Mouse (Mus musculus) liver, adult 2 months (tissue): ENCODE data around the gene Gpr152. TPM values are rescaled to one million over a fixed set of nuclear protein-coding genes. Genes with fewer than 3 reads are reported as not detected.
A peak's percentile ranks its signal among the peaks of the same experiment; 100 is the strongest.
"Not testable (repeated sequence)": the region's sequence is repeated elsewhere in the genome, so short reads cannot be mapped to it uniquely, and the experiment has no call there.

Experiments used
- DNase-seq: peaks from one replicate; pipeline ENCODE4 v3.0.0-alpha.2; 2011; ENCODE audit warnings: low read depth, low spot score; ENCODE audit errors: extremely low read depth
- H3K27ac ChIP-seq: fragments of 200-500 bp; replicated peaks from 2 replicates; pipeline ENCODE4 v1.5.1; 2012; ENCODE audit warnings: low read depth, mild to moderate bottlenecking, control low read depth, inconsistent platforms, low read length; ENCODE audit not compliant: insufficient read depth
- H3K27me3 ChIP-seq: fragments of 200-500 bp; 2 replicates; pipeline ENCODE4 v1.6.1; 2012; ENCODE audit warnings: mild to moderate bottlenecking, moderate library complexity, low read length, inconsistent platforms; ENCODE audit not compliant: control insufficient read depth, insufficient read depth
- H3K36me3 ChIP-seq: fragments of 200-500 bp; 2 replicates; pipeline ENCODE4 v1.6.1; 2012; ENCODE audit warnings: low read length, inconsistent platforms; ENCODE audit not compliant: control insufficient read depth, insufficient read depth
- H3K4me1 ChIP-seq: fragments of 200-500 bp; 2 replicates; pipeline ENCODE4 v1.6.1; 2011; ENCODE audit warnings: low read length; ENCODE audit not compliant: control insufficient read depth, insufficient read depth
- H3K4me3 ChIP-seq: fragments of 200-500 bp; 2 replicates; pipeline ENCODE4 v1.5.1; 2011; ENCODE audit warnings: low read depth, mild to moderate bottlenecking, control low read depth, low read length, moderate library complexity; ENCODE audit not compliant: insufficient read depth
- H3K79me2 ChIP-seq: fragments of 200-500 bp; 2 replicates; pipeline ENCODE4 v1.6.1; 2012; ENCODE audit warnings: inconsistent platforms, mild to moderate bottlenecking, low read length, moderate library complexity; ENCODE audit not compliant: control insufficient read depth, insufficient read depth
- H3K9ac ChIP-seq: fragments of 200-500 bp; 2 replicates; pipeline ENCODE4 v1.6.1; 2012; ENCODE audit warnings: low read depth, mild to moderate bottlenecking, control low read depth, inconsistent platforms, low read length
- CTCF ChIP-seq: fragments of 200-500 bp; IDR thresholded peaks from 2 replicates; pipeline ENCODE4 v1.5.1; 2011; ENCODE audit warnings: low read depth, low read length, control low read depth
- POLR2A ChIP-seq: fragments of 200-500 bp; IDR thresholded peaks from 2 replicates; pipeline ENCODE4 v1.6.1; 2011; ENCODE audit warnings: low read length, control low read depth; ENCODE audit not compliant: insufficient read depth; ENCODE audit errors: extremely low read depth
- WGBS: fragments of 180-500 bp; shearing (Covaris S2); methylation state at CpG from one replicate; pipeline ENCODE4 v1.1.7; 2018; 5-methylcytosine and 5-hydroxymethylcytosine counted together
- polyA plus RNA-seq: library from polyadenylated mRNA; depleted of rRNA; stranded (reverse); fragments of >200 nt; gene quantifications from 2 replicates; pipeline ENCODE4 v1.2.3, GENCODE M21; 2012
- total RNA-seq: library from RNA; depleted of rRNA; stranded (reverse); fragments of >200 nt; gene quantifications from 2 replicates; pipeline ENCODE4 v1.2.3, GENCODE M21; 2014

The Gpr152 gene
- total and polyA plus RNA-seq, 2 experiments, result 0.02 TPM; not detected in 1

- Histone ChIP-seq H3K4me1 (peaks cover 10% of the 10 kb centered on the region), H3K79me2 (no peaks in the 10 kb centered on the region), H3K27ac (no peak overlapping the region), H3K27me3 (no peaks in the 10 kb centered on the region), H3K36me3 (no peaks in the 10 kb centered on the region; the same call in 1 of the 2 replicates), H3K9ac (no peak overlapping the region), H3K4me3 (no peak overlapping the region)
- 95% methylated on average over 2 of the region's 2 CpGs for WGBS
- no peak for DNase-seq
- TF ChIP-seq CTCF (no peak), POLR2A (no peak)
Measured at GRCm38 (mm10) chr19:4131768-4132167, 7.8 kb upstream of the Gpr152 start.

- no peak overlapping the region for H3K9ac ChIP-seq
- peak overlapping the region; percentile 79 for H3K27ac ChIP-seq
- peak; percentile 60 for DNase-seq
- peaks cover 9% of the 10 kb centered on the region for H3K4me1 ChIP-seq
- WGBS, result 28% methylated on average over 4 of the region's 4 CpGs
- no peaks in the 10 kb centered on the region; the same call in 1 of the 2 replicates for H3K36me3 ChIP-seq
- H3K27me3 ChIP-seq, result no peaks in the 10 kb centered on the region
- TF ChIP-seq CTCF, result no peak
- TF ChIP-seq POLR2A, result no peak
- no peak overlapping the region for H3K4me3 ChIP-seq
- no peaks in the 10 kb centered on the region for H3K79me2 ChIP-seq
Measured at GRCm38 (mm10) chr19:4134354-4134753, 5.2 kb upstream of the Gpr152 start.

GRCm38 (mm10) chr19:4135229-4135962 lies 4.2 kb upstream of the Gpr152 start:
- H3K27me3 ChIP-seq, H3K36me3 ChIP-seq, H3K79me2 ChIP-seq, H3K4me1 ChIP-seq, H3K4me3 ChIP-seq, H3K9ac ChIP-seq: not testable (repeated sequence)
- peak overlapping the region; percentile 79 for H3K27ac ChIP-seq
- WGBS, result 68% methylated on average over 6 of the region's 6 CpGs
- DNase-seq, result peak; percentile 71

- H3K79me2 ChIP-seq, H3K36me3 ChIP-seq, H3K27me3 ChIP-seq, H3K4me1 ChIP-seq, DNase-seq, H3K4me3 ChIP-seq, H3K9ac ChIP-seq: not testable (repeated sequence)
- peak overlapping the region; percentile 47 for H3K27ac ChIP-seq
- TF ChIP-seq CTCF, result peak; percentile 37; the same call in 1 of the 2 replicates
- 25% methylated on average over 8 of the region's 8 CpGs for WGBS
Measured at GRCm38 (mm10) chr19:4135963-4136345, 3.6 kb upstream of the Gpr152 start.

GRCm38 (mm10) chr19:4136463-4136862 lies 3.1 kb upstream of the Gpr152 start:
- no peak for TF ChIP-seq CTCF
- no peak for TF ChIP-seq POLR2A
- Histone ChIP-seq H3K36me3 (no peaks in the 10 kb centered on the region; the same call in 1 of the 2 replicates), H3K4me3 (no peak overlapping the region), H3K9ac (no peak overlapping the region), H3K27me3 (no peaks in the 10 kb centered on the region), H3K4me1 (peaks cover 9% of the 10 kb centered on the region), H3K79me2 (no peaks in the 10 kb centered on the region), H3K27ac (no peak overlapping the region)
- WGBS, result 93% methylated on average over 5 of the region's 5 CpGs
- no peak for DNase-seq

- H3K4me1 ChIP-seq, result peaks cover 8% of the 10 kb centered on the region
- no peaks in the 10 kb centered on the region for H3K79me2 ChIP-seq
- no peak overlapping the region for H3K27ac ChIP-seq
- TF ChIP-seq CTCF (no peak), POLR2A (no peak)
- no peak overlapping the region for H3K9ac ChIP-seq
- no peaks in the 10 kb centered on the region for H3K27me3 ChIP-seq
- DNase-seq, result no peak
- WGBS, result 92% methylated on average over 5 of the region's 5 CpGs
- H3K36me3 ChIP-seq, result no peaks in the 10 kb centered on the region
- no peak overlapping the region for H3K4me3 ChIP-seq
Measured at GRCm38 (mm10) chr19:4137913-4138312, 1.7 kb upstream of the Gpr152 start.
